Mouse (Mus musculus) urinary bladder, adult 18-20 months (tissue): Measurements from ENCODE around the gene Pstpip1.

Experiments
- DNase-seq, 2 experiments: peaks; one replicate each; pipeline ENCODE4 v3.0.0; 2022; ENCODE audit warnings: low spot score in 2 of 2, mixed read lengths in 2 of 2

The Pstpip1 gene

GRCm38 (mm10) chr9:56106274-56107072, 16.7 kb downstream of the Pstpip1 start:
- no peak for DNase-seq

- DNase-seq: no peak
Measured at GRCm38 (mm10) chr9:56107527-56107926, 17.8 kb downstream of the Pstpip1 start.

GRCm38 (mm10) chr9:56108174-56108573, 18.4 kb downstream of the Pstpip1 start:
- no peak for DNase-seq

- no peak for DNase-seq
Measured at GRCm38 (mm10) chr9:56118091-56118490, 28.3 kb downstream of the Pstpip1 start.

- DNase-seq: peak; percentile 39 to 57
Measured at GRCm38 (mm10) chr9:56118582-56118981, 28.8 kb downstream of the Pstpip1 start.

- no peak for DNase-seq
Measured at GRCm38 (mm10) chr9:56119651-56120050, 29.9 kb downstream of the Pstpip1 start.

- DNase-seq: no peak
Measured at GRCm38 (mm10) chr9:56121097-56121496, 31.3 kb downstream of the Pstpip1 start.

GRCm38 (mm10) chr9:56122973-56123372, 33.2 kb downstream of the Pstpip1 start:
- DNase-seq: no peak

GRCm38 (mm10) chr9:56123613-56124012, 33.9 kb downstream of the Pstpip1 start:
- no peak for DNase-seq

GRCm38 (mm10) chr9:56124561-56124960, 34.8 kb downstream of the Pstpip1 start:
- no peak for DNase-seq

GRCm38 (mm10) chr9:56126453-56127173, 36.9 kb downstream of the Pstpip1 start:
- no peak for DNase-seq

GRCm38 (mm10) chr9:56128331-56128730, 38.6 kb downstream of the Pstpip1 start:
- no peak for DNase-seq

GRCm38 (mm10) chr9:56129951-56130350, 40.2 kb downstream of the Pstpip1 start:
- no peak for DNase-seq

- no peak for DNase-seq
Measured at GRCm38 (mm10) chr9:56130536-56130935, 40.8 kb downstream of the Pstpip1 start.

GRCm38 (mm10) chr9:56131813-56132525, 42.2 kb downstream of the Pstpip1 start:
- no peak for DNase-seq

GRCm38 (mm10) chr9:56133970-56134369, 44.2 kb downstream of the Pstpip1 start:
- DNase-seq: no peak

GRCm38 (mm10) chr9:56134614-56135013, 44.9 kb downstream of the Pstpip1 start:
- DNase-seq: no peak

GRCm38 (mm10) chr9:56135590-56136197, 45.9 kb downstream of the Pstpip1 start:
- no peak for DNase-seq

GRCm38 (mm10) chr9:56141776-56142175, 52.0 kb downstream of the Pstpip1 start:
- no peak for DNase-seq

GRCm38 (mm10) chr9:56144366-56145003, 54.7 kb downstream of the Pstpip1 start:
- no peak for DNase-seq

GRCm38 (mm10) chr9:56146326-56146923, 56.7 kb downstream of the Pstpip1 start:
- no peak for DNase-seq
